Mouse (Mus musculus): ENCODE data around the gene Gm17428.

Gene Gm17428

GRCm38 (mm10) chr14:55007120-55007908, 30.6 kb downstream of the Gm17428 start:
- in situ Hi-C loops (cut with MboI; ENCODE audit: low sequenced_read_pairs): no loop called here

DNA sequence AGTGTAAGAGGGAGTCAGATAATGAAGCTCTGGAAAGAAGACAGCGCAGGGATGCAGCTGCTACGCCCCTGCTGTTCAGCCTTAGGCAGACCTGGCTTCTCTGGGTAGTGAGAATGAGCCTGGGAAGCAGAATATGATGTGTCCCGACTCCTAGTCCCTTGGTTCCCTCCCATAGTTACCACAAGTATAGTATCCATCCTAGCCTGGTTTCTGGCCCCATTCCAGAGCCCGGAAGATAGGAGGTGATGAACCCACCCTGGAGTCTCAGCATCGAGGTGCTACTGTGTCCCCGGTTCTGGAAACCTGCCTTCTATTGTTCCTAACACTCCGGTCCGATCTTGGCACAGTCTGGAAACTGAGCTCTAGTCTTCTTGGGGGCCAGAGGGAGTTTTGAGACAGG, 31.7 kb downstream of the Gm17428 start:
- in situ Hi-C loops (cut with MboI; ENCODE audit: low sequenced_read_pairs): no loop called here

- in situ Hi-C loops (cut with MboI; ENCODE audit: low sequenced_read_pairs): loop anchor here (10.0 kb wide), 1 partner anchor 166 kb away; no protein-coding TSS in a partner anchor
Measured at GRCm38 (mm10) chr14:55011116-55011515, 34.4 kb downstream of the Gm17428 start.

DNA sequence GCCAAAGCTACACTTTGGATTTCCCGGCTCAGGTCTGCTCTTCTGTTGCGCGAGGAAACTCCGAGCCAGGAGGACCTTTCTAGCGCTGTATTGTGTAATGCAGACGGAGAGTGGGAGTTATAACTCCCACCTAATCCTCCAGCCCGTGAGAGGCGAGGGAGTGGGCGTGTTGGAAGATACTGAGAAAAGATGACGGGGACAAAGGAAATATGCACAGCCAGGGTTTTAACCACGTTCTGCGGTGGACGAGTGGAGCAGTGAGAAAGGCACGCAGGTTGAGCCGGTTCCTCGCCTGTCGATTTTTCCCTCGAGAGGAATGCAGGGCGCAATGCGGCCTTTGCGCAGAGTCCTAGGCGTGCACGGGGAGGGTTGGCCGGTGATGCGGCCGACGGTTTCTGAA, 37.9 kb downstream of the Gm17428 start:
- in situ Hi-C loops (cut with MboI; ENCODE audit: low sequenced_read_pairs): loop anchor here (10.0 kb wide), 1 partner anchor 170 kb away; no protein-coding TSS in a partner anchor

GRCm38 (mm10) chr14:55014991-55015766, 38.4 kb downstream of the Gm17428 start, which contains the start of gene Ngdn:
TSS of gene Ngdn (plus strand) at chr14:55015454.
- in situ Hi-C loops (cut with MboI; ENCODE audit: low sequenced_read_pairs): loop anchor here (10.0 kb wide), 1 partner anchor 170 kb away; no protein-coding TSS in a partner anchor

DNA sequence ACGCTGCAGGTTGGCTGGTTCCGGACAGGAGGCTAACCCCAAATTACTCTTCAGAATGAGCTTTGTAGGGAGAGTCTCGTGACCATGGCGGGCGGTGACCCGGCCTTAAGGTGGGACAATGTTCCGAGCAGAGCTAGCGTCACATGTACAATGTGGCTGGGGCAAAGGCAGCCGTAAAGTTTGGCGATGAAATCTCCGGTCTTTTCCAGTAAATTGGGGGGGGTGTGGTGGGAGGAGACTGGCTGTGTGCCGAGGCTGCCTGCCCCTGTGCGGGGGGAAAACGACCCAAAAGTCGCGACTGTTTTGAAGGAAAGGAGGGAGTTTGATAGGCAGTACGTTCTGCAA, 39.0 kb downstream of the Gm17428 start:
- in situ Hi-C loops (cut with MboI; ENCODE audit: low sequenced_read_pairs): loop anchor here (10.0 kb wide), 1 partner anchor 171 kb away; no protein-coding TSS in a partner anchor

GRCm38 (mm10) chr14:55016876-55017275, 40.1 kb downstream of the Gm17428 start:
- in situ Hi-C loops (cut with MboI; ENCODE audit: low sequenced_read_pairs): loop anchor here (10.0 kb wide), 1 partner anchor 172 kb away; no protein-coding TSS in a partner anchor

- in situ Hi-C loops (cut with MboI; ENCODE audit: low sequenced_read_pairs): no loop called here
Measured at GRCm38 (mm10) chr14:55020394-55020793, 43.7 kb downstream of the Gm17428 start.

- in situ Hi-C loops (cut with MboI; ENCODE audit: low sequenced_read_pairs): no loop called here
Measured at GRCm38 (mm10) chr14:55023011-55023410, 46.3 kb downstream of the Gm17428 start.

DNA sequence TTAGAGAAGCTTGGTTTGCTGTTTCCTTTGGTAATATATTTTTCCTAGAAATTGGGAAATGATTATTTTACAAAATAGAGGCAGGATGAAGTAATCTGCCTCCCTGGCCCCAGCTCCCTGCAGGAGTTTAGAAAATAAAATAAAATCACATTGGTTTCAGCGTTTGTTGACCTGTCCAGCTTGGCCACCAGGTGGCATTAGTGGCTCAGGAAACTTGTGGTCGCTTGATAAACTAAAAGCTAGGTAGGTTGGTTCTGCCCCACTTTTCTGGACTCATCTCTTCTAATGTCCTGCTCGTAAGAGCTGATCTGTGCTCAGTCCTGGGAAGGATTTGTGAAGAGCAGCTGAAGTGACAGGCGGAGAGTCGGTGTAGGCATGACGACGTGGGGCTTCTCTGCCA, 47.5 kb downstream of the Gm17428 start:
- in situ Hi-C loops (cut with MboI; ENCODE audit: low sequenced_read_pairs): no loop called here

- in situ Hi-C loops (cut with MboI; ENCODE audit: low sequenced_read_pairs): loop anchor here (5.0 kb wide), 1 partner anchor 57 kb away; no protein-coding TSS in a partner anchor
Measured at GRCm38 (mm10) chr14:55025527-55025926, 48.8 kb downstream of the Gm17428 start.

All from CH12F3 (cell line).